Mouse (Mus musculus): ENCODE results near the gene Cpa5. TPM values are rescaled to one million over a fixed set of nuclear protein-coding genes. Genes with fewer than 3 reads are reported as not detected.
A peak's percentile ranks its signal among the peaks of the same experiment; 100 is the strongest.

The Cpa5 gene
- polyA plus RNA-seq, 1 experiment = not detected

GRCm38 (mm10) chr6:30638674-30639268 is 28.0 kb downstream of the Cpa5 start, which contains the start of gene Cpa1:
Gene Cpa1, plus strand, starts transcription at chr6:30639218.
- no peak for DNase-seq (ENCODE audit: extremely low spot score in 1 of 2, low spot score in 1 of 2)

- DNase-seq (ENCODE audit: extremely low spot score in 1 of 2, low spot score in 1 of 2) = no peak
Measured at GRCm38 (mm10) chr6:30643694-30644460, 33.1 kb downstream of the Cpa5 start.

- no peak for DNase-seq (ENCODE audit: extremely low spot score in 1 of 2, low spot score in 1 of 2)
Measured at GRCm38 (mm10) chr6:30644462-30644861, 33.7 kb downstream of the Cpa5 start.

- no peak for DNase-seq (ENCODE audit: extremely low spot score in 1 of 2, low spot score in 1 of 2)
Measured at GRCm38 (mm10) chr6:30645379-30645778, 34.6 kb downstream of the Cpa5 start.

- DNase-seq (ENCODE audit: extremely low spot score in 1 of 2, low spot score in 1 of 2) = peak in 1 of 2 experiments; percentile 58
Measured at GRCm38 (mm10) chr6:30649651-30650296, 39.0 kb downstream of the Cpa5 start.

- no peak for DNase-seq (ENCODE audit: extremely low spot score in 1 of 2, low spot score in 1 of 2)
Measured at GRCm38 (mm10) chr6:30652425-30653188, 41.8 kb downstream of the Cpa5 start.

- no peak for DNase-seq (ENCODE audit: extremely low spot score in 1 of 2, low spot score in 1 of 2)
Measured at GRCm38 (mm10) chr6:30653518-30653917, 42.7 kb downstream of the Cpa5 start.

- no peak for DNase-seq (ENCODE audit: extremely low spot score in 1 of 2, low spot score in 1 of 2)
Measured at GRCm38 (mm10) chr6:30654402-30654859, 43.6 kb downstream of the Cpa5 start.

- DNase-seq (ENCODE audit: extremely low spot score in 1 of 2, low spot score in 1 of 2) = no peak
Measured at GRCm38 (mm10) chr6:30654932-30655331, 44.1 kb downstream of the Cpa5 start.

- DNase-seq (ENCODE audit: extremely low spot score in 1 of 2, low spot score in 1 of 2) = no peak
Measured at GRCm38 (mm10) chr6:30657279-30657678, 46.5 kb downstream of the Cpa5 start.

GRCm38 (mm10) chr6:30658619-30659018 is 47.8 kb downstream of the Cpa5 start:
- DNase-seq (ENCODE audit: extremely low spot score in 1 of 2, low spot score in 1 of 2) = no peak

GRCm38 (mm10) chr6:30664776-30665175 is 54.0 kb downstream of the Cpa5 start:
- DNase-seq (ENCODE audit: extremely low spot score in 1 of 2, low spot score in 1 of 2) = no peak

GRCm38 (mm10) chr6:30665296-30665695 is 54.5 kb downstream of the Cpa5 start:
- DNase-seq (ENCODE audit: extremely low spot score in 1 of 2, low spot score in 1 of 2) = no peak

- no peak for DNase-seq (ENCODE audit: extremely low spot score in 1 of 2, low spot score in 1 of 2)
Measured at GRCm38 (mm10) chr6:30666043-30666442, 55.2 kb downstream of the Cpa5 start.

- DNase-seq (ENCODE audit: extremely low spot score in 1 of 2, low spot score in 1 of 2) = no peak
Measured at GRCm38 (mm10) chr6:30667585-30667984, 56.8 kb downstream of the Cpa5 start.

GRCm38 (mm10) chr6:30671696-30672095 is 60.9 kb downstream of the Cpa5 start:
- DNase-seq (ENCODE audit: extremely low spot score in 1 of 2, low spot score in 1 of 2) = no peak

GRCm38 (mm10) chr6:30673764-30674561 is 63.2 kb downstream of the Cpa5 start:
- no peak for DNase-seq (ENCODE audit: extremely low spot score in 1 of 2, low spot score in 1 of 2)

- peak in 1 of 2 experiments; percentile 53 for DNase-seq (ENCODE audit: extremely low spot score in 1 of 2, low spot score in 1 of 2)
Measured at GRCm38 (mm10) chr6:30674714-30675280, 64.0 kb downstream of the Cpa5 start.

- no peak for DNase-seq (ENCODE audit: extremely low spot score in 1 of 2, low spot score in 1 of 2)
Measured at GRCm38 (mm10) chr6:30675281-30675771, 64.5 kb downstream of the Cpa5 start.
